Mouse (Mus musculus): ENCODE measurements around the gene Tmc1. TPM values are rescaled to one million over a fixed set of nuclear protein-coding genes. Genes with fewer than 3 reads are reported as not detected.

Tmc1 gene
- polyA plus RNA-seq, 1 experiment from 2014 or later, result 0.05 TPM

DNA sequence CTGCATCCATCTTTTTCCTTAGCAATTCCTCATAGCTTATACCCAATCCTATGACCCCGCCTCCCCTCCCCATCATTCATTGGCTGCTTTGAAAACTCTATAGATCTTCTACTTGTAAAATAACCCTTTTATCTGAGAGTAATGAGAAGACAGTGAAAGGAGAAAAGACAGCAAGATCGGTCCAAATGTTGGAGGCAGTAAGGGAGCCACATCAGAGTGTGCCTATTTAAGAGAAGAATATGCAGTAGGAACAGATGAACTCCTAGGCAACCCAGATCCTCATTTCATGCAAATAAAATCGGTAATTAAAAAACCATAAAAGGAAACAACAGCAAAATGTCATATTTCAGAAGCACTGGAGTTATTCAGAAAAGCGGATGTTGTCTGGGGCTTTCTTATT lies 35.8 kb downstream of the Tmc1 start:
- H3K27me3 ChIP-seq (ENCODE audit: control insufficient read depth, insufficient read depth, low read length), result no peaks in the 10 kb centered on the region
- ATAC-seq (ENCODE audit: low FRiP score, low TSS enrichment), result no peak
- 87% methylated on average over 4 of the region's 4 CpGs for WGBS

DNA sequence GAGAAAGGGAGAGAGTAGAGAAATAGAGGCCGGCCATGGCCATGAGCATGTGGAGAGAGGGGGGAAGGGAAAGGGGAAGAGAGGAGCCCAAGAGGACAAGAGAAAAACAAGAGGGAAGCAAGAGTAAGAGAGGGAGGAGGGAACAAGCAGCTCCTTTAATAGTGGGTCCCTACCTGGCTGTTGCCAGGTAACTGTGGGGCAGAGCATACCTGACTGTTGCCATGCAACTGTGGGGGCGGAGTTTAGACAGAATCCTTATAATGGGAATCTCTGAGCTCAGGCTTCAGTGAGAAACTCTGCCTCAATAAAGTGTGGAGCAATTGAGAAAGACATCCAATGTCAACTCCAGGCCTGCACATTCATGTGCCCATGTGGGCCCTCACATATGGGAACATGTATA lies 38.9 kb downstream of the Tmc1 start:
- Histone ChIP-seq H3K9me3 (ENCODE audit: control insufficient read depth, low read length) (no peaks in the 10 kb centered on the region), H3K4me1 (ENCODE audit: control insufficient read depth, insufficient read depth, low read length) (no peaks in the 10 kb centered on the region), H3K27ac (ENCODE audit: low read depth, low read length) (no peak overlapping the region), H3K36me3 (ENCODE audit: control insufficient read depth, insufficient read depth, low read length) (no peaks in the 10 kb centered on the region), H3K27me3 (ENCODE audit: control insufficient read depth, insufficient read depth, low read length) (no peaks in the 10 kb centered on the region), H3K4me2 (replicated peaks; ENCODE audit: low read depth, low read length) (no peak overlapping the region), H3K9ac (ENCODE audit: low read depth, low read length) (no peak overlapping the region), H3K4me3 (ENCODE audit: low read length) (no peak overlapping the region)
- no peak for ATAC-seq (ENCODE audit: low FRiP score, low TSS enrichment)
- 87% methylated on average over 2 of the region's 2 CpGs for WGBS

More for the DNA sequence above, 35.8 kb downstream of the Tmc1 start:
- no peak overlapping the region for H3K4me2 ChIP-seq (replicated peaks; ENCODE audit: low read depth, low read length)
- H3K9ac ChIP-seq (ENCODE audit: low read depth, low read length), result no peak overlapping the region
- H3K4me1 ChIP-seq (ENCODE audit: control insufficient read depth, insufficient read depth, low read length), result no peaks in the 10 kb centered on the region
- no peaks in the 10 kb centered on the region for H3K9me3 ChIP-seq (ENCODE audit: control insufficient read depth, low read length)
- H3K4me3 ChIP-seq (ENCODE audit: low read length), result no peak overlapping the region
- H3K36me3 ChIP-seq (ENCODE audit: control insufficient read depth, insufficient read depth, low read length), result no peaks in the 10 kb centered on the region
- H3K27ac ChIP-seq (ENCODE audit: low read depth, low read length), result no peak overlapping the region

DNA sequence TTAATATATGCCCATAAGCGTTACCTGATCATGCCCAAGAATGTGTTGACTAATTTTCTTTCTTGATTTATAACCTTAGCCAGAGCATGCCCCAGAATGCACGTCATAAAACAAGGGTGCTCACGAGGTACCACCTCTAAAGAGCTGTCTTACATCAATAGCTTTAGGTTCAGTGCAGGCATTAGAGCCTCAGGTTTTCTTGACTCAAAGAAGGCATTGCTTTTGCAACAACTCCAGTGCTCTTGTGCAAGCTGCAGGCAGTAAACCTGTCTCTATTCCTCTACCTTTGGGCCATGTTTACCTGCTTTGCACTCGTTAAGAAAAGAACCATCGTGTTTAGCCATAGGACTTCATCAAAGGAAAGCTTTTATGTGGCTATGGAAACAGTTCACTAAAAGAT lies 43.6 kb downstream of the Tmc1 start:
- H3K9me3 ChIP-seq (ENCODE audit: control insufficient read depth, low read length), result no peaks in the 10 kb centered on the region
- WGBS, result 62% methylated on average over 5 of the region's 5 CpGs
- ATAC-seq (ENCODE audit: low FRiP score, low TSS enrichment), result no peak
- no peak overlapping the region for H3K9ac ChIP-seq (ENCODE audit: low read depth, low read length)
- no peaks in the 10 kb centered on the region for H3K4me1 ChIP-seq (ENCODE audit: control insufficient read depth, insufficient read depth, low read length)
- no peak overlapping the region for H3K27ac ChIP-seq (ENCODE audit: low read depth, low read length)
- H3K36me3 ChIP-seq (ENCODE audit: control insufficient read depth, insufficient read depth, low read length), result no peaks in the 10 kb centered on the region
- no peak overlapping the region for H3K4me3 ChIP-seq (ENCODE audit: low read length)
- H3K4me2 ChIP-seq (replicated peaks; ENCODE audit: low read depth, low read length), result no peak overlapping the region
- H3K27me3 ChIP-seq (ENCODE audit: control insufficient read depth, insufficient read depth, low read length), result no peaks in the 10 kb centered on the region

DNA sequence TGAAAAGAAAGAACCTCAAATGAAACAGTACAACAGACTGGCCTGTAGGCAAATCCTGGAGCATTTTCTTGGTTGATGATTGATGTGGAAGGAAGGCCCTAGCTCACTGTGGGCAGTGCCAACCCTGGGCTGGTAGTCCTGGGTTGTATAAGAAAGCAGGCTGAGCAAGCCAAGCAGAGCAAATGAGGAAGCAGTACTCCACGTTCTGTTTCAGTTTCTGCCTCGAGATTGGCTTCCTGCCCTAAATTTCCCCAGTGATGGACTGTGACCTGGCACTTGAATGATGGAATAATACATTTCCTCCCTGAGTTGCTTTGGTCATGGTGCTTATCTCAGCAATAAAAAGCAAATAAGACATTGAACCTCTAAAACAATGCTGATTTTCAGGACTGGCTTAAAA lies 72.8 kb downstream of the Tmc1 start:
- no peak overlapping the region for H3K4me2 ChIP-seq (replicated peaks; ENCODE audit: low read depth, low read length)
- no peak overlapping the region for H3K9ac ChIP-seq (ENCODE audit: low read depth, low read length)
- H3K4me3 ChIP-seq (ENCODE audit: low read length), result no peak overlapping the region
- WGBS, result 46% methylated on average over 2 of the region's 2 CpGs
- no peaks in the 10 kb centered on the region for H3K4me1 ChIP-seq (ENCODE audit: control insufficient read depth, insufficient read depth, low read length)
- no peaks in the 10 kb centered on the region for H3K36me3 ChIP-seq (ENCODE audit: control insufficient read depth, insufficient read depth, low read length)
- no peak for ATAC-seq (ENCODE audit: low FRiP score, low TSS enrichment)
- no peaks in the 10 kb centered on the region for H3K27me3 ChIP-seq (ENCODE audit: control insufficient read depth, insufficient read depth, low read length)
- H3K27ac ChIP-seq (ENCODE audit: low read depth, low read length), result no peak overlapping the region
- H3K9me3 ChIP-seq (ENCODE audit: control insufficient read depth, low read length), result no peaks in the 10 kb centered on the region

DNA sequence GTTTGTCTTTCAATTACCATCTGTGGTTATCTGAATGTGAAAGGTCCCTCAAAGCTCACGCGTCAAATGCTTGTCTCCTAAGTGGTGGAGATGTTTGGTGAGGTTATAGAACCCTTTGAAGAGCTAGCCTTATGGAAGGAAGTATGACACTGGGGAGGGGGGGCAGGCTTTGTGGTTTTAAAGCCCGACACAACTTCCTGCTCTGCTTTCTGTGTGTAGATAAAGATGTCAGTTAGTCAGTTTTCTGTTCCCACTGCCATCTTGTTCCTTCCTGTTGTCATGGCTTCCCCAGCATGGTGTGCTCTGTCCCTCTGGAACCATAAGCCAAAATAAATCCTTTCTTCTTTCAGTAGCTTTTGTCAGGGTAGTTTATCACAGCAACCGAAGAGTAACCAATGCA lies 78.1 kb downstream of the Tmc1 start:
- H3K27me3 ChIP-seq (ENCODE audit: control insufficient read depth, insufficient read depth, low read length), result no peaks in the 10 kb centered on the region
- H3K27ac ChIP-seq (ENCODE audit: low read depth, low read length), result no peak overlapping the region
- no peaks in the 10 kb centered on the region for H3K9me3 ChIP-seq (ENCODE audit: control insufficient read depth, low read length)
- no peaks in the 10 kb centered on the region for H3K36me3 ChIP-seq (ENCODE audit: control insufficient read depth, insufficient read depth, low read length)
- no peak overlapping the region for H3K4me3 ChIP-seq (ENCODE audit: low read length)
- H3K9ac ChIP-seq (ENCODE audit: low read depth, low read length), result no peak overlapping the region
- 77% methylated on average over 4 of the region's 4 CpGs for WGBS
- no peak overlapping the region for H3K4me2 ChIP-seq (replicated peaks; ENCODE audit: low read depth, low read length)
- no peaks in the 10 kb centered on the region for H3K4me1 ChIP-seq (ENCODE audit: control insufficient read depth, insufficient read depth, low read length)
- ATAC-seq (ENCODE audit: low FRiP score, low TSS enrichment), result no peak

DNA sequence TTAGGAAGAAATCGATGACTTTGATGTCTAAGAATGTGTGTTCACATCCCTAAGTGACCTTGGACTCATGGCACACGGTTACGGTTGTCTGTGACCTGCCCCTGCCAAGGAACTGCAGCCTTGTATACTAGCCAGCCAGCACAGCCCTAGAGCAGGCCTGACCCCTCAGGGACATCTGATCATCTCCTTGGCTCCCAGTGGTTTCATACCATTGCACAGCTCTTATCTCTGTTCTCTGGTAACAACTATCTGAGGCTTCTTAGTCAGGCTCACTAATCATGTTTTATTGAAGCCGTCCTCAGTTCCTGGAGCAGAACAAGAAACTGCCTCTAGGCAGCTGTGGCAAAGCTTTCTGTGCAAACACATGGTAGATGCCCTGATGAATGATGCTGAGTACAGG lies 92.2 kb downstream of the Tmc1 start:
- H3K9ac ChIP-seq (ENCODE audit: low read depth, low read length), result no peak overlapping the region
- peak; percentile 64; the same call in 1 of the 2 replicates for ATAC-seq (ENCODE audit: low FRiP score, low TSS enrichment)
- no peaks in the 10 kb centered on the region for H3K9me3 ChIP-seq (ENCODE audit: control insufficient read depth, low read length)
- no peak overlapping the region for H3K4me2 ChIP-seq (replicated peaks; ENCODE audit: low read depth, low read length)
- H3K36me3 ChIP-seq (ENCODE audit: control insufficient read depth, insufficient read depth, low read length), result no peaks in the 10 kb centered on the region
- no peaks in the 10 kb centered on the region for H3K27me3 ChIP-seq (ENCODE audit: control insufficient read depth, insufficient read depth, low read length)
- 34% methylated on average over 4 of the region's 4 CpGs for WGBS
- H3K4me1 ChIP-seq (ENCODE audit: control insufficient read depth, insufficient read depth, low read length), result no peaks in the 10 kb centered on the region
- no peak overlapping the region for H3K4me3 ChIP-seq (ENCODE audit: low read length)
- H3K27ac ChIP-seq (ENCODE audit: low read depth, low read length), result no peak overlapping the region

DNA sequence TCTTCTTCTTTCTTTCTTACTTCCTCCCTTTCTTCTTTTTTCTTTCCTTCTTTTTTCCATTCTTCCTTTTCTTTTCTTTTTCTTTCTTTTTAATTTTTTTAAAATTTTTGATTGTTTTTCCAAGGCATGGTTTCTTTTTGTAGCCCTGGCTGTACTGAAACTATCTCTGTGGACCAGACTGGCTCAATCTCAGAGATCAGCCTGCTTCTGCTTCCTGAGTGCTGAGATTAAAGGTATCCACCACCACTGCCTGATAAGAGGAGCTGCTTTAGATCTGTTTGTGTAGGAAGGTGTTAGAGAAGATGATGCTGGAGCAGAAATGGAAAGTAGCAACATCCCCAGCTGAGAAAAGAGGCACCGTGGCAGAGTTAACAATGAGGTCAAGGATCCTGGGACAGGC lies 93.7 kb downstream of the Tmc1 start:
- ATAC-seq (ENCODE audit: low FRiP score, low TSS enrichment), result no peak
- H3K27me3 ChIP-seq (ENCODE audit: control insufficient read depth, insufficient read depth, low read length), result no peaks in the 10 kb centered on the region
- H3K9ac ChIP-seq (ENCODE audit: low read depth, low read length), result no peak overlapping the region
- no peaks in the 10 kb centered on the region for H3K4me1 ChIP-seq (ENCODE audit: control insufficient read depth, insufficient read depth, low read length)
- H3K36me3 ChIP-seq (ENCODE audit: control insufficient read depth, insufficient read depth, low read length), result no peaks in the 10 kb centered on the region
- H3K27ac ChIP-seq (ENCODE audit: low read depth, low read length), result no peak overlapping the region
- 92% methylated on average over 1 of the region's 1 CpGs for WGBS
- H3K4me2 ChIP-seq (replicated peaks; ENCODE audit: low read depth, low read length), result no peak overlapping the region
- H3K4me3 ChIP-seq (ENCODE audit: low read length), result no peak overlapping the region
- H3K9me3 ChIP-seq (ENCODE audit: control insufficient read depth, low read length), result no peaks in the 10 kb centered on the region

DNA sequence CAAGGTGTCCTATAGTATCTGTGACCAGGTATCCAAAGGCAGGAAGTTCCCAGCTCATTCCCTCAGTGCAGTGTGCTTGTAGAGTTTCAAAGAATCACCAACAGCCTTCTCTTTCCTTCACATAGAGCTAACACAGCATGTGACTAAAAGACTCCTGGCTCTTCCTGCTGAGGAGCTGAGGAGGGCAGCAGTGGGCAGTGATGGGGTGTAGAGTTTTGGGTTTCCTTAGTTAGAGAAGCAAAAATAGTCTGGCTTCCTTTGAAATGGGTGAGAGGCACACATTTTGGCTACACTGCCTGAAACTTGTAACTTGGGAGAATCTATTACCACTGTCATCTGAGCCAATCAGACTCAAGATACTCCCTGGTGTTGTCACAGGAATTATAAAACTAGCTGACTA lies 96.2 kb downstream of the Tmc1 start:
- no peak for ATAC-seq (ENCODE audit: low FRiP score, low TSS enrichment)
- Histone ChIP-seq H3K9me3 (ENCODE audit: control insufficient read depth, low read length) (no peaks in the 10 kb centered on the region), H3K27ac (ENCODE audit: low read depth, low read length) (no peak overlapping the region), H3K27me3 (ENCODE audit: control insufficient read depth, insufficient read depth, low read length) (no peaks in the 10 kb centered on the region), H3K4me2 (replicated peaks; ENCODE audit: low read depth, low read length) (no peak overlapping the region), H3K4me3 (ENCODE audit: low read length) (no peak overlapping the region), H3K9ac (ENCODE audit: low read depth, low read length) (no peak overlapping the region), H3K4me1 (ENCODE audit: control insufficient read depth, insufficient read depth, low read length) (no peaks in the 10 kb centered on the region), H3K36me3 (ENCODE audit: control insufficient read depth, insufficient read depth, low read length) (no peaks in the 10 kb centered on the region)

DNA sequence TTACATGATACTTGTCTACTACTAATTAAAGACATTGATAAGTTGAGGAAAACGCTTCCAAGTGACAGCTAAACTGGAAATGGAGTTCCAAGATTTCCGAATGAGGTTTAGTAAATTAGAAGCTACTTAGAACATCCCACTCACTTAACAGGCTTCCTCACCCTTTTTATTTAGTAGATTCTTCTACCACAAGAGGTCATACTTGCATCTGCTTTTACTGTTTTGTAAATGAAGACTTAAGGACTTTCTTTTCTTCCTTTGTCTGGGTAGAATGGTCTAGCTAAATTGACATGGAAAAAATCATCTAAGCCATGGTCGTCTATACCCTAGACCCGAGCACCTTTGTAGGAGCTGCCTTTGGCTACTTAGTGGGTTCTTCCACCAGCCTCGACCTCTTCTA lies 105.1 kb downstream of the Tmc1 start:
- 63% methylated on average over 5 of the region's 5 CpGs for WGBS
- Histone ChIP-seq H3K4me3 (ENCODE audit: low read length) (no peak overlapping the region), H3K4me1 (ENCODE audit: control insufficient read depth, insufficient read depth, low read length) (no peaks in the 10 kb centered on the region), H3K27me3 (ENCODE audit: control insufficient read depth, insufficient read depth, low read length) (no peaks in the 10 kb centered on the region), H3K36me3 (ENCODE audit: control insufficient read depth, insufficient read depth, low read length) (no peaks in the 10 kb centered on the region), H3K4me2 (replicated peaks; ENCODE audit: low read depth, low read length) (no peak overlapping the region), H3K27ac (ENCODE audit: low read depth, low read length) (no peak overlapping the region), H3K9ac (ENCODE audit: low read depth, low read length) (no peak overlapping the region), H3K9me3 (ENCODE audit: control insufficient read depth, low read length) (no peaks in the 10 kb centered on the region)
- ATAC-seq (ENCODE audit: low FRiP score, low TSS enrichment), result no peak
